Mouse (Mus musculus) Muller cell, postnatal 12 days (primary cell): ENCODE results near the gene Gcnt4.
A peak's percentile ranks its signal among the peaks of the same experiment; 100 is the strongest.

Experiments used
- DNase-seq: peaks from one replicate; pipeline ENCODE4 v3.0.0-alpha.2; 2015; ENCODE audit errors: inconsistent ontology term

Gene Gcnt4

DNA sequence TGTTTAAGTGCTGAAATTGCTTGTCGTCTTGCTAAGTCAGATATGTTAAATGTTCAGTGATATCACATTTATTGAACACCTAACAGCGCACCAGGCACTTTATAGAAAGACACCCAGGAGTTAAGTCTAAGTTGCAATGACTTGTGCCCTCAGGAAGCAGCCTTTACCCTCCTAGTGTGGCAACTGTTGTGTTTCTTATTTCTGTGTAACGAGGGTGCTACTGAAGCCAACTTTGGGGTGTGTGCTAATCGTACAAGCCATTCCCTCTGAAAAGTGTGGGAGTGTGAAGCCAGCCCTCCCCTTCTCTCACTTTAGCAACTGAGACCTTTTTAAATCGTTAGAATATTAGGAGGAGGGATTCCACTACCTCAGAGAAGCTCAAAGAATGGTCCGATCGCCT lies 23.2 kb downstream of the Gcnt4 start:
- DNase-seq: no peak

DNA sequence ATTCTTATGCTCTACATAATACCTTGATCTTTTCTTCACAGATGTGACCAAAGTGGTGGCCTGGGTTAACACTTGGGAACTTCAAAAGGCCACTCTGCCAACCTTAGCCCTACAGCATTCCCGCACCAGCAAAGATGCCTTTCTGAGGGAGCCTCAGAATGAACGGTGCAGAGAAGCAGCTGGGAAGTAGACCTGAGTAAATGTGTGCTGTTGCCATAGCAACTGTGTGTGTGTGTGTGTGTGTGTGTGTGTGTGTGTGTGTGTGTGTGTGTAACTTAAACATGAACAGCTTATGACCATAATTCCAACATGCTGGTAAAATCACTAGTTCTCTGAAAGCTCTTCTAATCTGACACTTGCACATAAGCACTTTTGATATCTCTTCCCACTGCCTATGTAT lies 27.4 kb downstream of the Gcnt4 start:
- DNase-seq: no peak

DNA sequence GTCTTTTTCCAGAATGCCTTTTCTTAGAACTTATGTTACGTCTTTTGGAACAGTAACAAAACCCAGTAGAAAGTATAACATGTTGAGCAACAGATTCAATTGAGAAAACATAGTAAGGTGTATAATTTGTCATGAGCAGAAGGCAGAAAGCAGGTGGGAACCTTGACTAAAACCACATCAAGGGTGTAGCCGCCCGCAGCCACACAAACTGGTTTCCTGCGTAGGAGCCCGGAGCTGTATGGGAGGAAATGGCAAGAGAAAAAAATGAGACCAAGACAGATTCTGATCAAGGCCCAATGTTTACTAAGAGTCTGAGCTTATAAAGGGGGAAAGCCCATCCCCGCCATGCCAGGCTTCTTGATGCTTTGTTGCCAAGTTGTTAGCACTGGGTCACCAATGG lies 32.0 kb downstream of the Gcnt4 start:
- DNase-seq: no peak

DNA sequence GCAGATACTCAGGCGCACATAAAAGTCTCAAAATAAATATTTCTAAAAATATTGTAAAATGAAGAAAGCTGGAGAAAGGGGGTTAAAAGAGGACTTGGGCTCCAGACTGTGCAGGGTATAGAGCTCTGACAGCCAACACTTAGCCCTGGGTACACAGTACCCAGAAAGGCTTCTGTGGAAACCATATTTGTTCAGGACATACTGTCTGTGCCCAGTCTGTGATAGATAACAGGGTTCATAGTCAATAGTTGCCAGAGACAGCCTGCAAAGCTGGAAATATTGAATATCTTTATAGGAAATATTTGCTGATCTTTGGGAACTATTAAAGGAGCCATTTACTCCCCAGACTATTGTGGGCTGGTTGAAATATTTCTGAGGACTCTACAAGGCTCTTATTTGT lies 35.5 kb downstream of the Gcnt4 start:
- DNase-seq: no peak

DNA sequence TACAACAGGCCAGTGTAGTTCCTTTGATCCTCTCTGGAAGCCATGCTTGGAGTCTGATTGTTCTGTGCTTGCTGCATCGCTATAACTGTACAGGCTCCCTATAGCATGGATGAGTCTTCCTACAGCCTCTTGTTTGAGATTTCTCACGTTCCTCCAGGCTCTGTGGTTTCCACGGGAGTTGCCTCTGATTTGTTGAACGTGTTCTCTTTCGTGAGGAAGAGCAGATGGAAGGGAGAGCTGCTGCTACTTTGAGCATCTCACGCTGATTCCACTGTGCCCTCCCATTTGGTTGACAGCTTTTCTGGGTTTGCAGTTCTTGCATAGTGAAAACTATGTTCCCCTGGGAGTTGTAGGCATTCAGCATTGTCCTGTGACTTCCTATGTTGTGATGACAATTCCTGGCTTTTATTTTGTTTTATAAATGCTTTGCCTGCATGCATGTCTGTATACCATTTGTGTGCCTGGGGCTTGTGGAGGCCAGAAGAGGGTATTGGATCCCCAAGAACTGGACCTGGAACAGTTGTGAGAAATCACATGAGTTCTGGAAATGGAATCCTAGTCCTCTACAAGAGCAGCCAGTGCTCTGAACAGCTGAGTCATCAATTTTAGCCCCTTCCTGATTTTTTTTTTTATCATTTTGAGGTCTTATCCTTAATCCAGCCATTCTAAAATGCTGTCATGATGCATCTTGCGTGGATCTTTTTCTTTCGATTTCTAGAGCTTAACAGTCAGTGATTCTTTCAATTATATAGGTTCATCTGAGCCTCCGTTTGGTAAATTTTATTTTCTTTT lies 37.1 kb downstream of the Gcnt4 start:
- no peak for DNase-seq

DNA sequence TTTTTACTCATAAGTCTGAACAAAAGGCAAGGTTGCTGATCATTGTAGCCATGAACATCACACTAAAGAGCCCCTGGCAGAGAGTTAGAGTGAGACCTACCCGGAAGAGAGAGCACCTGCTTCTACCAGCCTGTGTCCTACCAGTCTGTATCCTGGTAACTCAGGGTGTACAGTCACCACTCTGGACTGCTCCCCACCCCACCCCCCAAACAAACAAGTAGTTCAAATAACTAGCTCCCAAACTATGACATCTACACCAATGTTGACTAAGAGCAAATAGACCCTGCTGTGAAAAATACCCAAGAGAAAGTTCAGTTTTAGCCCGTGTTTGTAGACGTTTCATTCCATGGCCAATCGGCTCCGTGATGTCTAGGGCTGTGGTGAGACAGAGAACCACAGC lies 38.3 kb downstream of the Gcnt4 start:
- DNase-seq: no peak

DNA sequence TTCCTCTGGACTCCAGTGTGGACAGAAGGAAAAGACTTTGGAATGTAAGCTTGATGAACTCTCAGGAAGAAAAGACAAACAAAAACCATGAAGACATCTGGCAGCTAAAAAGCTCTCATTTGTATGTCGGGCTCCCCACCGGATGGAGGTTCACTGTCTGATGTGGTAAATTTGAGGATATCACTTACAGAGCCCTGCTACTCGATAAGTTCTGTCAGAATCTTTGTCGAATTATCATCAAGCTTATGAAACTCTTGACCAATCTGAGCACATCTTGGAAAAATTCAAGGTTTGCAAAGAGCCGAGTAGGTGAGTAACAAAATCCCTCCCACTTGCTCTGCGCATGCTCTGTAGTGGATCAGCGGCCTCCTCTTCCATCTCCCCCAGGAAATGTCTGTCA lies 40.5 kb downstream of the Gcnt4 start:
- no peak for DNase-seq

DNA sequence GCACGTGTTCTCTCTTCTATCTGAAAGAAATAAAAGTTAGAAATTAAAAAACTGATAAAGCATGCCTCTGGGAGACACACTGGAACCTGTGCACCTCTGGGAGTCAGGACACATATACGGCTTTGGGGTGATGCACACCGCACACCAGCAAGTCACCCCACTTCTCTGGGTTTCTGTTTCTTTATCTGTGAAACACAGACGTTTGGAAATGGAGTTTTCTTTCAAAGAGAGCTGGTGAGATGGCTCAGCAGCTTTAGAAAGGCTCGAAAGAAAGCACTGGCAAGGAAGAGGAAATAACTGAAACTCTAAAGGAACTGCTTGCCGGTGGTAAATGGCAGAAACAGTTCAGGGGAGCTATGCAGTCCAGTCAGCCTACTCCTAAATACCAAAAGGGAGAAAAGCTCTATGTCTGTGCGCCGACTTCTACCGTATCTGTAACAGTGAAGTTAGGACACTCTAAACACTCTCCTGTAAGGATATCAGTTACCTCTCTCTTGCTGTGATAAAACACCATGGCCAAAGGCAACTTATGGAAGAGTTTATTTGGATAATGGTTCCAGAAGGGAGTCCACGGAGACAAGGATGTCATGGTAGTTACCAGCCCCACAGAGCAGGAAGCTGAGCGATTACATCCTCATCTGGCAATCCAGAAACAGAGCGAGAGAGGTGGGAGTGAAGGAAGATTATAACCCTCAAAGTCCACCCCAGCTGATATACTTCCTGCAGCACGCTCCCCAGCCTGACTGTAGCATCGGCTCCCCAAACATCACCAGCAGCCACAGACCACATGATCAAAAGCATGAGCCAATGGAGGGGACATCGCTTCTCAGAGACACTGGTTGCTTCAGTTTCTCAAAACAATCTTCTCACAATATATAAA lies 42.0 kb downstream of the Gcnt4 start:
- no peak for DNase-seq

DNA sequence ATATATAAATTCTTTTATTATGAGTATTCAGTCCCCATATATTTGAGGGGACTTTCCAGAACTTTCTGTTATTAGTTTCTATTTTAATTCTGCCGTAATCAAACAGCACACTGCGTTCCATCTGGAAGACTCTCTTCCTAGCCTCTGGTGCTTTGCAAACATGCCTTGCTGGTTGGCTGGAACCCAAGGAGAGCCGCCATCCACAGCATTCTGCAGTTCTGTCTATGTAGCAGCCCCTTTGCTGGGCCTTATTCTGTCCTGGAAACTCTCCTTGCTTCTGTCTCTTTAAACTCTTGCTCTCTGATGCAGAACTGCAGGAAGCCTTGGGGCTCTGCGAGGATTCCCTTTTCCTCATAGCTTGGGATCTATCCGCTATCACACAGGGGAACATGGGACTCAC lies 42.6 kb downstream of the Gcnt4 start:
- no peak for DNase-seq

DNA sequence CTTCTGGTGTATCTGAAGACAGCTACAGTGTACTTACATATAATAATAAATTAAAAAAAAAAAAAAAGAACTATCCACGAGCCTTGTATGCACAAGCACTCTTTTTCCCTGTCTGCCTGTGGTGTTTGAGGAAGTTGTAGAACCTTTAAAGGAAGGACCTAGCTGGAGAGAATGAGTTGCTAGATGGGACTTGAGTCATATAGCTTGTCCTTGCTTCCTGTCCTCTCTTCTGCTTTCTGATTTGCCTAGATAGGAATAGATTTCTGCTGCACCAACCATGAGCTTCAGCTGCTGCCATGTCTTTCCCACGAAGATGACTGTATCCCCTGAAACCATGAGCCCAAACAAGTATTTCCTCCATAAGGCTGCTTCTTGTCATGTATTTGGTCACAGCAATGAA lies 43.3 kb downstream of the Gcnt4 start:
- no peak for DNase-seq

DNA sequence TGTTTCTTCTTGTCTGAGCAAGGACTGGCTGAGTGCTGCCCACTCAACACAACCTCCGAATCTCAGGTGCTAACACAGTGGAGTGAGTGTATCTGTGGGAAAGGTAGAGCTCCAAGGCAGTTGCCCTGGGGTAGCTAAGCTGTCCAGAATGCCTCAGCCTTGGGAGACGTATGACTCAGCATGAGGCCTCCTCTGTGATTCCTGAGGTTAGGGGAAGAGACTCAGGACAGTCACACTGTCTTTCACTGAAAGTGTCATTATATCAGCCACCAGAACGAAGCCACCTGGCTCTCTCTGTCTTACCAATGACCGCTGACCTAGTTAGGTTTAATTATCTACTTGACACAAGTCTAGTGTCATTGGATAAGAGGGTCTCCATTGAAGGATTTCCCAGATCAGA lies 46.6 kb downstream of the Gcnt4 start:
- no peak for DNase-seq

DNA sequence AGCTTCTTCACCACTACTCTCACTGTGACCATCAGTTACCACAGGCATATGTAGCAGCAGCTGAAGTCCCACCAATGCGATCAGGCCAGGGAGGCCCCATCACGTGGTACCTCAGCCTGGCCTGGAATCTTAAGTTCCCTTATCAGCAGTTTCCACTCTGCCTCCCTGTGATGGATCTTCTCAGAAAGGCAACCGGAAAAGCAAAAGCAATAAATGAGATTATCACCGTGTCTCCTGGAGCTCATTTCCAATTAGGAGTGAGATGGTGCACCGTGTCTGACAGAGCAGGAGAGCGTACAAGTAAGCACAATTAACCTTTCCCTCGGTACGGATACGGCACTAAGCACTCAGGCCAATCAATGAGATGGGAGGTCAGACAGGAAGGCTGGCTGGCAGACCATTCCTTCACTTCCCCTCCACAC lies 47.4 kb downstream of the Gcnt4 start:
- DNase-seq: no peak

DNA sequence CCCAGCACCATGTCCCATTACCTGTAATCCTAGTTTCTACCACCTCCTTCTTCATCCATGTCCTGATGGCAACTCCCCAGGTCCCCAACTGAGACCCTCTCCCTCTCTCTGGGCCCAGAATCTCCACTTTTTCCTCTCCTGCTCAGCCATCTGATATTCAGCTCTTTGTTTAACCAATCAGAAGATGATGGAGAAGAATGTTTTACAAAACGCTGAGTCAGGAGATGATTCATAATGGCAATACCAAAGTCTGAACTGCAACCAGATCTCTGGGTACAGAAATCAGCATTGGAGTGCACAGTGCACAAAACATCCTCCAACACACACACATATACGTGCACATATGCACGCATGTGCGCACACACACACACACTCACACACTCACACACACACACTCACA lies 48.8 kb downstream of the Gcnt4 start:
- DNase-seq: peak; percentile 51

DNA sequence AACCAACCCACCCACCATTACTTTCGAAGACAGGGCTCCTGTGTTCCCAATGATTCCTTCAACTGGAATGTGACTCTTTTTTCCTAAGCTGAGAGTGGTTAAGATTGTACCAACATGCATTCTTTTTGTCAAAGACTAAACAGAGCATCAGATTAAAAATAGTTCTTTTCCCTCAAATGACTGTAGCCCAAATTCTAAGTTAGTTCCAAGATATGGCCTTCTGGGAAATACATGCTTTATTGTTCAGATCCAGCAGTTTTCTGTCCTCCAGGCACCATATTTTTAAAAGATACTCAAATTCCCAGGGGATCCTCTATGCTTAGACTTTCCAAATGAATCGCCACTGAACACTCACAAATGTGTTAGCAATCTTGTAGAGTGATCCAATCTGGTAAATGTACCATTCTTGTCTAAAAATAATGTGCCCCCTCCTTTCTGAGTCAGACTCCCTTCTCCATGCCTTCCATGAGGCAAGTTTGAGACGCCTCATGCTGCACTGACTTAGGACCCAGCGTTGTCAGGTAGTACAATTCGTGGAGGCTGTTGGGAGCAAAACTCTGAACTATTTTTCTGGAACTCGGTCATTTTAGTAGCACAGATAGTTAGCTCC lies 52.6 kb downstream of the Gcnt4 start:
- peak; percentile 42 for DNase-seq

DNA sequence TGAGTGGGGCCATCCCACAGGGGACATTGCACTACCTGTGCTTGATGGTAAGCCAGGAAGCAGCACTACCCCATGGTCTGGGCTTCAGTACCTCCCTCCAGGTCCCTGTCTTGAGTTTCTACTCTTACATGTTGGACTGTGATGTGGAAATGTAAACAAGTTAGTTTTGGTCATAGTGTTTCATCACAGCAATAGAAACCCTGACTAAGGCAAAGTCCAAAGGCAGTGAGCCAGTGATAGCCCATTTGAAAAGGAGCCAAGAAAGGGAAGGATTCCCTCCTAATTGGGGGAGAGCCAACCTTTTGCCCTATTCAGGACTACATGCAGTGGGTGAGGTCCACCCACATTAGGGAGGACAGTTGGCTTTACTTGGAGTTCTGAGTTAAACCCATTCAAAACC lies 56.1 kb downstream of the Gcnt4 start:
- no peak for DNase-seq

DNA sequence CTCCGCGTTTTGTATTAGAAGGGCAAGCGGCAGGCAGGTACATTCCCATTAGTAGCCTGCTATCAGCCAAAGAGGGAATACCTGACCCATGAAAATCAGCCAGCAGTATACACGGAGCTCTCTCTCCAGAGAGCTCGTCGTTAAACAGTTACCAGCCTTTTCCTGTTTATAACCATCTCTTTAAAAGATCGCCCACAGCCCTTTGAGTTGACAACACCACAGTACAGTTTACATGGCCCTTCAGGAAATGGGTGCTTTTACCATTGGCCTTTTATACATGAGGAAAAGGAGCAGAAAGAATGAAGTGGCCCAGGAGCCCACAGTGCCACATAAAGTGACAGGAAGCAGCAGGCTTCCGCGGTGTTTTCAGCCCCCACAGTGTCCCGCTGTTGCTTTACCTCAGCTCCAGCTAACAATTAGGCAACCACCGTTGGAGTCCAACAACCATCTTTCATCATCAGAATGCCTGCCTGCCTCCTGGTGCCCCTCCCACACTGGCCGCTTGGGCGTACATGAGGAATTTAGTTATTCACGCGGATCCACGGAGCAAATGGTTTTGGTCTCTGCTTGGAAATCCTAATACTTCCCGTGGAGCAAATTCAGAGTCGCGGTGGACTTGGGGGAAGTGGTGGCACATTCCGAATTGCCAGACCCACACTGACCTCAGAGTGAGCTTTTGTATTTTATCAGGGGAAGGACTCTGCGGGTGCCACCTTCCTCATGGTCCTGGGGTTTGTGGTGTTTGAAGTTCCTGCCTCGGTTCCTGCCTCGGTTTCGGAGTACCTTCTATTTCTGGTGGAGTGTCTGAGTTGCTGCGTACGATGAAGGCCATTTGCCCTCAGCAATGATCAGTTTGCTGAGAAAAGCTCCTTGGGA lies 59.0 kb downstream of the Gcnt4 start:
- DNase-seq: peak; percentile 88

DNA sequence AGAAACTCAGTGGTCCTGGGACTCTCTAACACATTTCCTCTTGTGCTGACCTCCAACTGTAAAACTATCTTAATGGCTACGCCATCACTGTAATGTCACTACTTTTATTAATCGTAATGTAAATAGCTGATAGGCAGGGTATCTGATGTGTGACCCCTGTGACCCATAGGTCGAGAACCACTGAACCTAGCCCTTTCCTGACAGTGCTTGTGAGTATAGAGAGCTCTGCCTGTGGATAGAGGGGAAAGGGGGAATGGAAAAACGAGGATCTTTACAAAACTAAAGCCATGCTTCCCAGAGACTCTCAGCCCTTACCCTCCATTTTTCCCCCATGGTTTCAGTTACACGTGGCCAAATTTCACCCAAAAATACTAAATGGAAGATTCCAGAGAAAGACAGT lies 60.2 kb downstream of the Gcnt4 start:
- no peak for DNase-seq

DNA sequence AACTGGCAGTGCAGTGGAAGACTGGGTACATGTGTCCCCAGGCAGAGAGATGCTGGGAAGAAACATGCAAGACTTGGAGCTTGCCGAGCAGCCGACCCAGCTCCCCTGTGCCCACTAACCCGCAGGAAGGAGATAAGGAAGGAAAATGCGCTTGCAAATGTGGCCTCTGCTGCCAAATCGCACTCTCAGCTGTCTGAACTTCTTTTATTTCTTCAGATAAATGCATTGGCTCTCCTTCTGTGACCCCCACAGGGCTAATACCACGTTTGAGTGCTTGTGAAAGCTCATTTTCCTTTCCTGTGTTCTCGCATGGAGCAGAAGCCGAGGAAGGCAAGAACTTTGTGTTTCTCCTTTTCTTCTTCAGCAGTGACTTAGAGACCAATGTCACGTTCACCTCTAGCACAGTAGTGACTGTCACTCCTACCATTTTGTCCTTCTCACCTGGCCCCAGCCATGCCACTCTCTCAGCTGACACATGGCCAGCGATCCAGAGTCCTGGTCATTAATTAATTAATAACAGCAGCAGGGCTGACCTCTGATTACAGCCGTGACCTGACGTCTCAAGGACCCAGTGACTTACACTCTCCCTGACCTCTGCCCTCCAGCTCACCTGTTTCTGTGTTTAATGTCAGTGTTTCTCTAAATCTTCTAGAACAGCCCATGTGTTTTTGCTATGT lies 61.2 kb downstream of the Gcnt4 start:
- no peak for DNase-seq

DNA sequence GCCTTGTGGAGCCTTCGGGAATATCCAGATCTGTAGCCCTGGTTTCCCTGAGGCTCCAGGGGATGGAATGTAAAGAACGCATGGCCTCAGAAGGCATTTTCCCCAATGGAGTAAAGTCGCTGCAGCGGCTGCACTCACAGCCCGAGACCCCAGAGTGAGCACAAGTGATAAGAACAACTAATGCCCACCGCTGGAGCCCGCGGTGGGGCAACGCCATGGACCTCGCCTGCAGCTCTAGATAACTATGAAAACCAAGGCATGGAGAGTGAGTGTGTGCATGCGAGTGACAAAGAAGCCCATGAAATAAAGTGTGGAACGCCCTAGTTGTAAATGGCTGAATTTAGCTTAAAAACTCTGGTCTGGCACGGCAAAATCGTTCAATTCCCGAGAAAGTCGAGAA lies 64.6 kb downstream of the Gcnt4 start:
- no peak for DNase-seq

DNA sequence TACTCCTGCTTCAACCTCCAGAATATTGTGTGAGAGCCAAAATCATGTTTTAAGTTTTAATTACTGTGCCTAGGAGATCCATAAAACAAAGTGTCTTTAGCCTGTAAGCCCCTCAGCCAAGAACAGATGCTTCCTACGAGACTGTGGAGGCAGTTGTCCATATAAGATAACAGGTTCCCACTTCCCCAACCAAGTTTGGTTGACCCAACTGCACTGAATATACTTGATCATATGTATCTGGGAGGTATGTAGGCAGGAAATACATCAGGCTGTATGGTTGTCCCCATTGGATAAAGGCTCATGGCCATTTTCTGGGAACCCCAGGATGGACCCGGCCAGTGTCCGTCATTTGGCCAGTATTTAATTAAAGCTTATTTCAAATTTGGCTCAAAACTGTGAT lies 65.6 kb downstream of the Gcnt4 start:
- no peak for DNase-seq
